Mouse (Mus musculus): ENCODE measurements around the gene Adgrd1. TPM values are rescaled to one million over a fixed set of nuclear protein-coding genes. Genes with fewer than 3 reads are reported as not detected.
"Not testable (repeated sequence)": the region's sequence is repeated elsewhere in the genome, so short reads cannot be mapped to it uniquely, and the experiment has no call there.

Adgrd1 gene
- total RNA-seq, 1 experiment from 2014 or later = 0.35 TPM

- ATAC-seq (ENCODE audit: extremely low read depth, insufficient number of reproducible peaks, low FRiP score, poor library complexity, severe bottlenecking) = no peak
Observed at GRCm38 (mm10) chr5:129085153-129085552, 11.4 kb upstream of the Adgrd1 start.

- ATAC-seq (ENCODE audit: extremely low read depth, insufficient number of reproducible peaks, low FRiP score, poor library complexity, severe bottlenecking) = no peak
Observed at GRCm38 (mm10) chr5:129092345-129093065, 4.0 kb upstream of the Adgrd1 start.

- no peak for ATAC-seq (ENCODE audit: extremely low read depth, insufficient number of reproducible peaks, low FRiP score, poor library complexity, severe bottlenecking)
Observed at GRCm38 (mm10) chr5:129093158-129093557, 3.4 kb upstream of the Adgrd1 start.

- ATAC-seq (ENCODE audit: extremely low read depth, insufficient number of reproducible peaks, low FRiP score, poor library complexity, severe bottlenecking) = no peak
Observed at GRCm38 (mm10) chr5:129094236-129094635, 2.3 kb upstream of the Adgrd1 start.

GRCm38 (mm10) chr5:129104043-129104442 is 7.5 kb downstream of the Adgrd1 start:
- ATAC-seq (ENCODE audit: extremely low read depth, insufficient number of reproducible peaks, low FRiP score, poor library complexity, severe bottlenecking) = no peak

- no peak for ATAC-seq (ENCODE audit: extremely low read depth, insufficient number of reproducible peaks, low FRiP score, poor library complexity, severe bottlenecking)
Observed at GRCm38 (mm10) chr5:129111729-129112128, 15.2 kb downstream of the Adgrd1 start.

GRCm38 (mm10) chr5:129113741-129114476 is 17.4 kb downstream of the Adgrd1 start:
- ATAC-seq (ENCODE audit: extremely low read depth, insufficient number of reproducible peaks, low FRiP score, poor library complexity, severe bottlenecking) = no peak

GRCm38 (mm10) chr5:129116299-129116698 is 19.7 kb downstream of the Adgrd1 start:
- no peak for ATAC-seq (ENCODE audit: extremely low read depth, insufficient number of reproducible peaks, low FRiP score, poor library complexity, severe bottlenecking)

- ATAC-seq (ENCODE audit: extremely low read depth, insufficient number of reproducible peaks, low FRiP score, poor library complexity, severe bottlenecking) = no peak
Observed at GRCm38 (mm10) chr5:129117593-129118113, 21.1 kb downstream of the Adgrd1 start.

- no peak for ATAC-seq (ENCODE audit: extremely low read depth, insufficient number of reproducible peaks, low FRiP score, poor library complexity, severe bottlenecking)
Observed at GRCm38 (mm10) chr5:129118523-129118922, 22.0 kb downstream of the Adgrd1 start.

GRCm38 (mm10) chr5:129119146-129119545 is 22.6 kb downstream of the Adgrd1 start:
- ATAC-seq (ENCODE audit: extremely low read depth, insufficient number of reproducible peaks, low FRiP score, poor library complexity, severe bottlenecking) = no peak

- ATAC-seq (ENCODE audit: extremely low read depth, insufficient number of reproducible peaks, low FRiP score, poor library complexity, severe bottlenecking) = no peak
Observed at GRCm38 (mm10) chr5:129121654-129122285, 25.2 kb downstream of the Adgrd1 start.

- ATAC-seq (ENCODE audit: extremely low read depth, insufficient number of reproducible peaks, low FRiP score, poor library complexity, severe bottlenecking) = no peak
Observed at GRCm38 (mm10) chr5:129122491-129122890, 25.9 kb downstream of the Adgrd1 start.

- no peak for ATAC-seq (ENCODE audit: extremely low read depth, insufficient number of reproducible peaks, low FRiP score, poor library complexity, severe bottlenecking)
Observed at GRCm38 (mm10) chr5:129124070-129124828, 27.7 kb downstream of the Adgrd1 start.

GRCm38 (mm10) chr5:129128310-129128709 is 31.8 kb downstream of the Adgrd1 start:
- not testable (repeated sequence) for ATAC-seq (ENCODE audit: extremely low read depth, insufficient number of reproducible peaks, low FRiP score, poor library complexity, severe bottlenecking)

GRCm38 (mm10) chr5:129130301-129130700 is 33.8 kb downstream of the Adgrd1 start:
- ATAC-seq (ENCODE audit: extremely low read depth, insufficient number of reproducible peaks, low FRiP score, poor library complexity, severe bottlenecking) = no peak

GRCm38 (mm10) chr5:129137405-129137804 is 40.9 kb downstream of the Adgrd1 start:
- ATAC-seq (ENCODE audit: extremely low read depth, insufficient number of reproducible peaks, low FRiP score, poor library complexity, severe bottlenecking) = no peak

GRCm38 (mm10) chr5:129138576-129138975 is 42.0 kb downstream of the Adgrd1 start:
- no peak for ATAC-seq (ENCODE audit: extremely low read depth, insufficient number of reproducible peaks, low FRiP score, poor library complexity, severe bottlenecking)

- no peak for ATAC-seq (ENCODE audit: extremely low read depth, insufficient number of reproducible peaks, low FRiP score, poor library complexity, severe bottlenecking)
Observed at GRCm38 (mm10) chr5:129142801-129143200, 46.3 kb downstream of the Adgrd1 start.
